Mouse (Mus musculus) T-helper 17 cell (primary cell): ENCODE measurements around the gene Olfr881.

Experiments
- in situ Hi-C, 2 experiments: fragments of 300-600 bp; cut with MboI, MseI; formaldehyde crosslinking; loops; 1 replicate in 1 of 2; 2 replicates in 1 of 2; pipeline ENCODE4 v1.15.1; 2025; ENCODE audit warnings: high pct_unique_total_duplicates in 2 of 2

Gene Olfr881

DNA sequence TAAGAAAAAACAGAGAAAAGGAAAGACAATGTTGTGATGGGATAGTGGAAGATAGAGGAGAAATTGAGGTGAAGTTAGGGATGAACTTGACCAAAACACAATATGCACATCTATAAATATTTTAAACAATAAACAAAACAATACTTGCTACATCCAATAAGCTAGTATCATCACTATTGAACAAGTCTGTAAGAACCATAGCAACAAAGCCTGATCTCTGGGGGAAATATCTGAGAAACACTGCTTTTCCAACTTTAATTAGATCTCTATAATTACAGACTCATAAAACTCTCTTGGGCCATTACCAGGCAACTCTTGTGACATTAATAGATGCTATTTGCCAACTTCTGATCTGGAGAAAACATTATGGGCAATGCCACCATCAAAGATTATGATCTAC lies at the start of gene Olfr881:
Olfr881 (plus strand) TSS at position 301 of the 400 bp plus-strand sequence.
- in situ Hi-C loops: no loop called here

DNA sequence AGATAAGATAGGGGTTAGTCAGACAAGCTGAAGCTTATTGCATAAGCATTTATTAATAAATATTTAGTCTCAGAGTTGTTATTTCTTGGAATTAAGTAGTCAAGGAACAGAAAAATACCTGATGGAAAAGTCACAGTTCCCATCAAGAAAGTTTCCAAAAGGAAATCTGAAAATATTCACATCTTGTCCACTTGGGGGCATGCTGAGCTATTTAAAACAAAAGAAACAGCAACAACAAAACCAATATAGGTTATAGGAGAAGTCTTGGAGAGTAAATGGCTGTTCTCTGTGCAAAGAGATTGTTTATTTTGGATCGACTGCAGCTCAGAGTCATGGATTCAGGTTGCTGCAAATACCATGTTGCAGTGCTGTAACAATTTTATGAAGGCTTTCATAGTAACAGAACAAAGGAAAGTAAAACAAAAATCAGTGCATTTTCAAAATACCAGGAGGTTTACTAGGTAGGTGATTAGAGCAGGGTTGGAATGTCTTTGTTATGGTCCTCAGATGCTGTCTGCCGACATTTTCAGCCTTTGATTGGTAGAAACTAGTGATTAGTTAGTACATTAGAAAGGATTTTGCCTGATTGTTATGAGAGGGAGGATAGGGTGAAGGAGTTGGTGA lies 7.1 kb downstream of the Olfr881 start:
- in situ Hi-C loops: no loop called here

DNA sequence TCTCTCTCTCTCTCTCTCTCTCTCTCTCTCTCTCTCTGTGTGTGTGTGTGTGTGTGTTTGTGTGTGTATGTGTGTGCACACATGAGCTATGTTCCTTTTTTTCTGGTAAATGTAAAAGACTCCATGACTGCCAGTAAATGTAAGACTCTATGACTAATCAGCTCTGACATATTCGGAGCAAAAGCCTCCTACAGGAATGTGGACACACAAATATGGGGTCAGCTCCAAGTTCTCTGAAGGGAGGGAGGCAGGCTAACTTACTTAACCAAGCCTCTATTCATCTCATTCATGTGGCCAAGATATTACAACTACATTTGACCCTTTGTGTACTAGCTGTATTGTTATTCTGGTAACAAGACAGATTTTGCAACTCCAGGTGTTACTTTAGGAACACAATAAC lies 8.4 kb downstream of the Olfr881 start:
- in situ Hi-C loops: no loop called here

DNA sequence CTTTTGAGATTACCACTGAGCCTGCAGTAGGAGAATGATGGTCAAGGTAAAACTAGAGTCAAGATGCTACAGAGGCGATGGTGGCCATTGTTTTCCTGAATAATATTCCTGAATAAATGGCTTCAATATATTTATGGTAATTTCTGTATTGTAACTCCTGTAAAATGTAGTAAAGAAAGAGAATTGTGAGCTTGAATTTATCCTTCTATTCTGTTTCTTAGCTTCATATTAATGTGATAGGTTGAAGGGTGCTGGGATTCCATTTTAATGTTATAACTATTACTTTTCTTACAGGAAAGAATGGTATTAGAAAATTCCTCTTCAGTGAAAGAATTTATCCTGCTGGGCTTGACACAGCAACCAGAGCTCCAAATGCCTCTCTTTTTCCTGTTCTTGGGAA lies 33.9 kb downstream of the Olfr881 start, which contains the start of gene Olfr883:
Olfr883 (plus strand) TSS at position 301 of the 400 bp plus-strand sequence.
- in situ Hi-C loops: no loop called here
